Mouse (Mus musculus) neural tube, embryonic 10.5 days (tissue): ENCODE results near the gene Nfix.

Experiments used
- DNase-seq: peaks from one replicate; pipeline ENCODE4 v3.0.0-alpha.2; 2017; ENCODE audit warnings: low spot score; ENCODE audit errors: extremely low spot score

Gene Nfix

DNA sequence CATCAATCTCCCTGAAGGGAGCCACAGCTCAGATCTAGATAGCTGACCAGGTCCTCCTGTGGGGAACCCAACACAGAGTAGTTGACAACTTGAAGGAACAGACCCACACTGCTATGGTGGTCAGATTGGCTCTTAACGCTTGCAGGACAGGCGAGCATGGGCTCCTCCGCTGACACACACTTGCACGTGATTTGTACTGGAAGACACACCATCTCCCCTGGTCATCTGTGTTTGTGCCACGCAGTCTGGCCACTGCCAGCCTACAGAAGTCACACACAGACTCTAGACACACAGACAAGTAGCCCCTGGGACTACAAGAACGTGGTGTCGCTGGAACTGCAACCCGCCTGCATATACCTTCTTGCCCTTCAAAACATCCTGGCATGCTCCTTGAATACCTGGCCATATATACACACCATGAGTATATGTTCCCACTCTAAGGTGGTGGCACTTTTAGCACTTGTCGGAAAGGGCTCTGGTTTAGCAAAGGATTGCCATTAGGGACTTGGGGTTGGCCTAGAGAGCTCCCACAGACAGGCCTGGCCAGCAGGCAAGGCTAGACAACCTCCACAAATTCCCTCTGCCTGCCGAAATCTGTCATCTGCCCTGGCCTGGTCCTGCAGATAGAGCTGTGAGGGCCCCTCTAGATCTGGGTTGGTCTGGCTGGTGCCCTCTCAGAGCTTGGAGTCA is 1.6 kb downstream of the Nfix start:
- DNase-seq: no peak

DNA sequence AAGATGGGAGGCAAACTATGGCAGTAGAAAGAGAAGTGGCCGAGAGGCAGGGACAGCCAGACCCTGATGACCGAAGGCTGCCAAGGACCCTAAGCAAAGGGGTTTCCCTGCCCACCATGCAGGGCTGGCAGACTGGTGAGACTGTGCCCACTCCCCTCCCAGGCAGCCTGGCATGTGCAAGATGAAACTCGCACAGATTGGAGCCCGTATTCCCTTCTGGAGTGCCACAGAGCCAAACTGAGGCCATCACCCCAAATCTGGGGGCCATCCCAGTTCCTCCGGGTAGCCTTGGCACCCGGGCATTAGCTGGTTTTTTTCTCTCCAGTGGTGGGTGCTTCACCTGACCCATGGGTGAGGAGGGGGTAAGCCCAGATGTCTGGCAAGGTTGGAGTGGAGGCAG is 2.2 kb downstream of the Nfix start:
- DNase-seq: no peak

- no peak for DNase-seq
Observed at GRCm38 (mm10) chr8:84797256-84797797, 2.8 kb downstream of the Nfix start.

GRCm38 (mm10) chr8:84794486-84794885 is 5.7 kb downstream of the Nfix start:
- DNase-seq: no peak

DNA sequence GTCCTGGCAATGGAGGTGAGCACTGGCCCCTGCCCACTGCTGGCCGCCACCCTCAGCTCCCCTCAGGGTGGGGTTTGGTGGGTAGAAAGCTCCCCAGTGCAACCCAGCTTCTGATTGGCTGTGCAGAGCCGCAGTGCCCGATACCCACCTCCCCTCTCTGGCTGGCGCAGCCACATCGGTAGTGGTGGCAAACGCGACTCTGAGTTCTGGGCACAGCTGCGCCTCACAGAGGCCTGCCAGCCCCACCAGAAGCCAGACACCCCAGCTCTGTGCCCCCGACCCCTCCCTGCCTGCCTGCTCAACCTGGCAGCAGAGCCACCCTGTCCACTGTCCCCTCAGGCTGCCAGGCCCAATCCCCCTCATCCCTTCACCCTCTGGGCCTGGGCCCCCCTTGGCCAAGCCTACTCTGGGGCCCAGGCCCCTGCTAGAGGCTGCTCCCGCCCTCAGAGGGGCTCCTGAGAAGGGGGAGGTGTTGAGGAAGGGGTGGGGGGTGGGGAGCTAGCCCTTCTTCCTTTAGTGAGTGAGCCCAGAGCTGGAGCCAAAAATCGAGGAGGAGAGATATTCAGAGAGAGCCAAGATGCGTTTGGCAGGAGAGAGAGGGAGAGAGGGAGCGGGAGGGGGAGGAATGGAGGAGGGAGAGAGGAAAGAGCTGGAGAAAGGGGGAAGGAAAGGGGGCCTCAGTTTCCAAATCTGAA is 6.2 kb downstream of the Nfix start:
- no peak for DNase-seq

DNA sequence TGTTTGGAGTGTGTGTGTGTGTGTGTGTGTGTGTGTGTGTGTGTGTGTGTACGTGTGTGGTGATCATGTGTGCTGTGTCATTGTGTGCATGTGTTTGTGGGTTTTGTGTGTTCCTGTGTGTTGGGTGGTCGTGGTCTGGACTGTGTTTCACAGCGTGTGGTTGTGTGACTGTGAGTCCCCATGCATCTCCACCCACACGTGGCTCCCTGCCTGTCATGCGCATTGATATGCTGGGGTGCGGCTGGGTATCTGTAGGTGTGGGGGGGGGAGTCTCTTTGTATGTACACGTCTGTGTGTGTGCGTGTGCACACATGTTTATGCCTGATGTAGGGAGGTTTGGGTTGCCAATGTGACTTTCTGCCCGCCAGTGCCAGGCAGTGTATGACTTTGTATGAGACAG is 7.0 kb downstream of the Nfix start:
- DNase-seq: no peak

- no peak for DNase-seq
Observed at GRCm38 (mm10) chr8:84792429-84792947, 7.7 kb downstream of the Nfix start.

DNA sequence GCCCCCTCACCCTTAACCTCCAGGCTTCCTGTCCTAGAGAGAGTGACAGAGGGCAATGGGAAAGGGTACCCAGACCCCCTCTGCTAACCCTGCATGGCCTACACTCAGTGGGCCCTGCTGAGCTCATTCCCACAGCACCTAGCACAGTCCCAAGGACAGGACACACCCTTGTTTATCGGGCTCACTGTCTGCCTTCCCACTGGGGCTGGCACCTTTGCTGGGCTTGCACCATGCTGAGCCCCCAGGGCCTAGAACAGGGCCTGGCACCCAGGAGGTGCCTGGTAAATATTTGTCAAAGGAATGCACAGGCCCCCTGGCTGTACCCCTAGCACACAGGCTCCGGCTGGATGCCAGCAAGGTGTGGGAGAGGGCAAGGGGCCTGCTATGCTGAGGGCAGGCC is 9.6 kb downstream of the Nfix start:
- no peak for DNase-seq

DNA sequence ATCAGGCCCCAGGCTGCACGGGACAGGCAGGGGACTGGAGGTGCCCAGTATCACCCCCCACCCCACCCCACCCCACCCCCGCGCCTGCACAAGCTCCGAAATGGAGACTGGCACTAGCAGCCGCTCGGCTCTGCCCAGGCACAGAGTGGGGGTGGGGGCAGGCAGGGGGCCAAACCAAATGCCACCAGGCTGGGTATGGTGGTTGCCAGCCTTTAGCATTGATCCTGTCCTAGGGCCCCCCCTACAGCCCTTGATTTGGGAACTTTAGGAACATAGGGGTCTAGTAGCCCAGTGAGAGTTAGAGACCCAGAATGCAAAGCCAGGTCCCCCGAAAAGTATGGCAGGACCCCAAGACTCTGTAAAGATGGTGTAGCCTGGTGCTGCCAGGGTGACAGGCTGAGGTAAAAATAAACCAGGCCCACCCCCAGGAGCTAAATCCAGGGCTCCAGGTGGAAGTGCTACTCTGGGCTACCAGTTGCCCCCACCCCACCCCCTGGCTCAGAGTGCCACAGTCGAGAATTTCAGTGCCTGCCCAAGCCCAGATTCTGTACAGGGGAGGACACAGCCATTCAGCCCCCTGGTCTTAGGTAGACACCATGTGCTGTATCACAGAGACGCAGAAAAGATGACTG is 10.2 kb downstream of the Nfix start:
- DNase-seq: no peak

DNA sequence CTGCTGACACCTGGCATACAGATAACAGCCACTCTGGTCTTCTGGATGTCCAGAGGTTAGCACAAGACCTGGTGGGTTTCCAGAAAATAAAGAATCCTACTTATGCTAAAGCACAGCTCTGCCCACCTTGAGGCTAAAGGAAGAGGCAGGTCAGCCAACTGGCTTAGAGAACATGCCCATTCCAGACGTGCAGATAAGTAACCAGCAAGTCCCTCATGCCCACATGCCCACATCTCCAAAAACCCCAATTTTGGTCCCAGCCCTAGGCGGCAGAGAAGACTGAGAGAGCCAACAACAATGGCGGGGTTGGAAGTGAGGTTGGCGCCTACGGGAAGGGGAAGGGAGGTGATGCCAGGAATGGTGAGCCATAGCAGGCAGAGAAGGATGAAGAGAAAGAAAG is 10.8 kb downstream of the Nfix start:
- DNase-seq: no peak

- no peak for DNase-seq
Observed at GRCm38 (mm10) chr8:84788896-84789295, 11.2 kb downstream of the Nfix start.

DNA sequence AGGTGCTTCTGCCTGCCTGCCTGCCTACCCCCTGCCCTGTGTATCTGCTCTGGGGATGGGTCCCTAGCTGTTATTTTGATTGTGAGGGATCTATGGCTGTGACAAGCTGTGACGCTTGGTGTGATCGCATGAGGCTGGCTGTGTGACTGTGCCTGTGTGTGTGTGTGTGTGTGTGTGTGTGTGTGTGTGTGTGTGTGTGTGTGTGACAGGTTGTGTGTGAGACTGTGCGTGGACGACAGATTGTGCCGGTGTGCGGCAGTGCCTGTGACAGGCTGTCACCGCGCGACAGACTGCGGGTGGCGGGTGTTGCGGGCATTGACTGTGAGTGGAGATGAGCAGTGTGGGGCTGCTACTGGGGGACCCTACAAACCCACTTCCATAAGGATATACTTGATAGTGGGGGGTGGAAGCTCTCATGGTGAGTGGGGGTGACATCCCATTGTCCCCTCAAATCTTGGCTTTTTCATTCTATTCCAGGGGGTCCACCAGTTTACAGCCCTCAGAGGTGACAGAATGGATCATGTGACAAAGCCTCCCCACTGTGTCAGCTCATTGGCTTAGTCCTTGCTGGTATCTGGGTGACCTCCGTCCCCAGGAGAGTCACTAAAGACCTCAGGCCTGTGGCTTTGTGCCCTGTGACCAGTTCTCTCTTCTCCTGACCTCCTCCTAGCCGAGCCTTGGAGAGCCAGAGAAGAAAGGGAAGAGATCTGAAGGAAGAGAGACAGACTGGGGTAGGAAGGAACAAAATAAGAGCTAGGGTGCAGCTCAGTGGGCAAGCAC is 12.4 kb downstream of the Nfix start:
- DNase-seq: no peak

- no peak for DNase-seq
Observed at GRCm38 (mm10) chr8:84786801-84787467, 13.2 kb downstream of the Nfix start.

- no peak for DNase-seq
Observed at GRCm38 (mm10) chr8:84785756-84786677, 14.1 kb downstream of the Nfix start.

- DNase-seq: no peak
Observed at GRCm38 (mm10) chr8:84785506-84785755, 14.7 kb downstream of the Nfix start.

GRCm38 (mm10) chr8:84784681-84785505 is 15.3 kb downstream of the Nfix start:
- DNase-seq: peak; percentile 62

DNA sequence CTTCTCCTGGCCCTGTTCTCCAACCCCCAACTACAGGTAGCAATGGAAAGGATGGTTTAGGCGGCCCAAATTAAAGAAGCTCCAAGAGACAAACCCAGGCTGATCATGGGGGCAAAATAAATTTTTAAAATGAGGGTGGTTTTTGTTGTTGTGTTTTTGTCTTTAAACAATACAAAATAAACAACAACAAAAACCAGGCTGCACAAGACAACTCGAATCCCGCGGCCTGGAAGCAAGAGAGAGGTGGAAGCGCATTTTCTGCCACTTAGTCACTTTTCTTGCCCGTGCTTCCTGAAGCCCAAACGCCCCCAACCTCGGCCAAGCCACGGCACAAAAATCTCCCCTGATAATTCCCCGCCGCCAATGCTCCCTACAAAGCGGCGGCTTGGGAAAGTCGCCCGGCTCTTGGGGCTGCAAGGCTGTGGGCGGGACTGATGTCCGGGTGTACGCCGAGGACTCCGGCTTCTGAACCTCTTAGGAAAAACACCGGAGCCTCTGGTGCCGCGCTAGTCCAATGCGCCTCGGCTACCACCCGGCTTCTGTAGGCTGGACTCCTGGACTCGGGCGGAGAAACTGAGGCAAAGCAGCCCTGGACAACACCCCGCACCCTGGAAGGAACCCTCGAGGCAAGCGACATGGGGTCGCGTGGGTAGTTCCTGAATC is 16.1 kb downstream of the Nfix start:
- DNase-seq: peak; percentile 67

- DNase-seq: no peak
Observed at GRCm38 (mm10) chr8:84783198-84783918, 16.8 kb downstream of the Nfix start.
